Mouse (Mus musculus) cerebellum, adult 2 months (tissue): ENCODE results near the gene Fgfr2.

Experiments
- CTCF ChIP-seq: fragments of 200-500 bp; IDR thresholded peaks from 2 replicates; pipeline ENCODE4 v1.5.1; 2011; ENCODE audit warnings: low read depth, mild to moderate bottlenecking, control low read depth, low read length, moderate library complexity, borderline replicate concordance; ENCODE audit not compliant: insufficient read depth
- POLR2A ChIP-seq: fragments of 200-500 bp; IDR thresholded peaks from 2 replicates; pipeline ENCODE4 v1.6.1; 2011; ENCODE audit warnings: low read length, control low read depth, borderline replicate concordance; ENCODE audit not compliant: insufficient read depth

- TF ChIP-seq CTCF (no peak), POLR2A (no peak)
Measured at GRCm38 (mm10) chr7:132781850-132782249, 341.3 kb downstream of the Fgfr2 start.
